Mouse (Mus musculus): ENCODE results near the gene Tmem151b.

DNA sequence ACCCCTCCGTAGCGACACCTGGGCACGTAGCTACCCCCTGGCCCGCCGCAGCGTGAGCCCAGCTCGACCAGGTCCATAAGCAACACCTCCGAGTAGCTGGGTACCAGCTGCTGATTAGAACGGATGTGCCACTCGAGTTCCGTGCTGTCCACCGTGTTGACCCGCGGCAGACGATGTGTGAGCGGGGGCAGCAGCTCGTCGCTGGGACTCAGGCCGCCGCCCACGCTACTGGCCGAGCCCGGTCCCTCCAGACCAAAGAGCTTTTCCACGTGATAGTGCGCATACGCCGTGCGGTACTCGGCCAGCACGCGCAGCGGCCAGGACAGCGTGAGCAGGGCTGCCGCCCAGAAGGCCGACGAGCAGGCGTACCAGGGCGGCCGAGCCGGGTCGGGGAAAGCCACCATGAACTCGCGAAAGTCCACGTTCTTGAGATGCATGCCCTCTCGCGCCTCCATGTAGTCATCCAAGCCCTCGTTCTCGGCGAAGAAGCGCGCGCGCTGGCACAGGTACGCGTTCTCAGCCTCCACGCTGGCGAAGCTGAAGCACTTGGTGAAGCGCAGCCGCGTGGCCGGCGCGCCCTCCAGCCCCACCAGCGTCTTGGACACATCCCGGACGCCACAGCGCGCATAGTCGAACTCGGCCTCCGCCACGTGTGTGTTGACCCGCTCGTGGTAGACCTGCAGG is 4.1 kb downstream of the Tmem151b start:
- TF ChIP-seq CTCF (IDR thresholded peaks at IDR 0.05), result no peak
- TF ChIP-seq EP300 (IDR thresholded peaks at IDR 0.05), result no peak
